Mouse (Mus musculus): ENCODE results near the gene Zfp456. TPM values are rescaled to one million over a fixed set of nuclear protein-coding genes. Genes with fewer than 3 reads are reported as not detected.
"Not testable (repeated sequence)": the region's sequence is repeated elsewhere in the genome, so short reads cannot be mapped to it uniquely, and the experiment has no call there.

Gene Zfp456
- total RNA-seq (2021): under 1 TPM; 0.23 to 0.32 TPM
- long read RNA-seq, experiment 1: 0 reads
- long read RNA-seq, experiment 2: 0 reads

- peak; percentile 57 for DNase-seq
Measured at GRCm38 (mm10) chr13:67375050-67375911, at the start of gene Zfp456, which contains the start of gene Gm28041. TSS of gene Zfp456 (minus strand) at chr13:67375810. TSS of gene Gm28041 (minus strand) at chr13:67375733.

- not testable (repeated sequence) for DNase-seq
Measured at GRCm38 (mm10) chr13:67422532-67422931, 46.9 kb upstream of the Zfp456 start.

DNA sequence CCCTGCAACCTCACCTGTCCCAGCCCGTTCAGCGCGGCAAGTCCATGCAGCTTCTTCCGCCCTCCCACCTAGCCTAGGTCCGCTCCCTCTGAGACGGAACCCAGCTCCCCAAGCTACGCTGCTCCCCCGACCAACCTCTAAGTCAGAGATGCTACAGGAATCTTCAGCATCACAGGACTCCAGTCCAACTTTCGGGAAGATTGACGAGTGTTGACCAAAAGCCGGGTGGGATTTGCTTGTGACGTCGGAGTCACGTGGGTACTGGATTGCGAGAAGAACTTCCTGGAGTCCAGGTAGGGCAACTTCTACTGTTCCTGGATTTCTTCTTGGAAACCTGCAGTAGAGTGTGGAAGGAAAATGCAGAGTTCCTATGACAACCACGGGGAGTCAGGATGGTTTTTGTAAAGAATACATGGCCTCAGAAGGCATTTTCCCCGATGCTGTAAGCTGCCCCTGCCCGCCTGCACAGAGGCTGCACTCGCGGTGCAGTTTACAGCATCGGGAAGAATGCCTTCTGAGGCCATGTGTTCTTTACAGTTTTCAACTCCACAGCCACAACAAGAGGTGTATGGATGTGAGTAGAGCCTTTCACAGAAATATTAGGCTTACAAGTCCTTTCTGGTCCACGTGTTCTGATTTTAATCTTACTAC is 45.7 kb upstream of the Zfp456 start, which contains the start of gene Zfp459:
Gene Zfp459 (minus strand): TSS at position 212 of the 651 bp plus-strand sequence.
- no peak for DNase-seq

DNA sequence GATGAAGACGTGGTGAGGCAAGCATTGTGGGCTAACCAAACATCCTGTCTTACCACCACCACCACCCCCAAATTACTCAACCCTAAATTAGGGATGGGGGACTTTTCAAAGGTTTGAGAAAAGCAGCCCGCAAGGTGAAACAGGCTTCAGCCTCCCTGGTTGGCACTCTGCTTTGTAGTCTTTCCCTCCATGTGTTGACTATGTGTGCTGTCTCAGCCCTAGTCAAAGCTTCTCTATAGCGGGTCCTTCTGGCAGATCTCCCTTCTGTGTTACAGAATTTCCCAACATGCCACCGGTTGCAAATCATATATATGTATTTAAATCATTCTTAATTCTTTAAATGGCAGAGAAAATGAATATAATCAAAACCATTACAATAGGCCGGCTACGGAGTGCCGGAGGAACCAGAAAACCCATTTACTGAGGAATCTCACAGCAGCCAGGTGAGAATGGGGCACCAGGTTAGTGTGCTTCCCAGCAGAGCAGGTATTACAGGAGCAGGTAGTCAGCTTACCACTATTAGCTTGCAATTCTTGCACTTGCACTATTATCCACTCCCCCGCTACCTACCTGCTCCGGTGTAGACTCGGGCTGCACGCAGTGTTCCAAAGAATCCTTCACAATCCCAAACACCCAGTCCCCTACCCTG is 45.1 kb upstream of the Zfp456 start:
- DNase-seq: no peak

DNA sequence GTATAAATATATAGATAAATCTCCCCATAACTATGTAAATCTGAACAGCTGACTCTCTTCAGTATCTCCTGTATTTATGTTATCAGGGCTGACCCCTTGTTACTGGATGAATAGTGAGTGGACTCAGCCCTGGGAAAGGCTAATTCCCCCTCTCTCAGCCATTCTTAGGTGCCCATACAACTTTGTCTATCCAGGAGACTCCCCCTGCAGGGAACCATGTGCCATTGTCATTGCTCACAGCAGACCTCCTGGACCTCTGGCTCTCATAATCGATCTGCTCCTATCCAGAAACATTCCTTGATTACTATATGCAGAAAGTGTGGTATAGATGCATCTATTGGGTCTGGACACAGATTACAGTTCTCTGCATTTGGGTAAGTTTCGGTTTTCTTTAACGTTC is 41.2 kb upstream of the Zfp456 start:
- DNase-seq: no peak

DNA sequence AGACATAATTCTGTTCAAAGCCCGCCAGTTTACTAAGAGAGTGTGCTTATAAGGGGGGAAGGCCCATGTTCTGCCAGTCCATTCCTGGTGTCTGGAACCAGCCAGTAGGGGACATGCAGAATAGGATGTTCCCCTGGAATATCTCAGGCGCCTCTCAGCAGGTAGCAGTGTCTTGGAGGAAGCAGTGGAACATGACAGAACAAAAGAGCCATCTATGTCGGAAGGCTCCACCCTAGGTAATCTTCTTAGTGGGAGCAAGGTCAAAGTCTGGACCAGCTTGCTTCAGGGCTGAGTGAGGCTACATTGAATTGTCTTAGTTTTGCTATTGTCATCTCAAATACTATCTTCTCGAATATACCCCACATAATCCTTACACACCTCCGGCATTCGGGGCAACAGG is 40.1 kb upstream of the Zfp456 start:
- no peak for DNase-seq

DNA sequence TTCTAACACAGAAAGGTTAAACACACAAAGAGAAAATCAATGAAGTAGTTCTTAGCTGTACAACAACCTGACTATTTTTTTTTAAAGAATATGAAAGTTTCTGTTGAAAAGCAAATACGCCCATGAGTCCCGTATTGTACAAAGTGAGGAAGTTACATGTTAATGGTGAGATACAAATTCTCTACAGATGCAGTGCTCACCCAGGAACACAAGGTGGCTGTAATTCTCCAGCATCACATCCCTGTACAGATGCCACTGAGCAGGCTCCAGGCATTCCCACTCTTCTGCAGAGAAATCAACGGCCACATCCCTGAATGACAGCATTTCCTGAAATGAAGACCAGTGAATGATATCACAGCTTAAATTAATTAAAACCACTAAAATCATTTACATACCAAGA is 38.0 kb upstream of the Zfp456 start:
- DNase-seq: not testable (repeated sequence)

GRCm38 (mm10) chr13:67399183-67399903 is 23.7 kb upstream of the Zfp456 start, which contains the start of gene Zfp429:
TSS of gene Zfp429 (minus strand) at chr13:67399819.
- DNase-seq: peak; percentile 63

DNA sequence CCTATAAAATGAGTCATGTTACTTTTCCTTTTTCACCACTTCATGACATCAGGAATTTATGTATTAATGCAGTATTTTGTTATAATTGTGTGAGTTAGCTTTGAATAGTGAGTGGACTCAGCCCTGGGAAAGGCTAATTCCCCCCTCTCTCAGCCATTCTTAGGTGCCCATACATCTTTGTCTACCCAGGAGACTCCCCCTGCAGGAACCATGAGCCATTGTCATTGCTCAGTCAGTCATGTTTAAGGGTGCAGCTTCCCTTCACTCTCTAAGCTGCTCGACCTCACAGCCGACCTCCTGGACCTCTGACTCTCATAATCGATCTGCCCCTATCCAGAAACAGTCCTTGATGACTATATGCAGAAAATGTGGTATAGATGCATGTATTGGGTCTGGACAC is 645 bp upstream of the Zfp456 start:
- not testable (repeated sequence) for DNase-seq

DNA sequence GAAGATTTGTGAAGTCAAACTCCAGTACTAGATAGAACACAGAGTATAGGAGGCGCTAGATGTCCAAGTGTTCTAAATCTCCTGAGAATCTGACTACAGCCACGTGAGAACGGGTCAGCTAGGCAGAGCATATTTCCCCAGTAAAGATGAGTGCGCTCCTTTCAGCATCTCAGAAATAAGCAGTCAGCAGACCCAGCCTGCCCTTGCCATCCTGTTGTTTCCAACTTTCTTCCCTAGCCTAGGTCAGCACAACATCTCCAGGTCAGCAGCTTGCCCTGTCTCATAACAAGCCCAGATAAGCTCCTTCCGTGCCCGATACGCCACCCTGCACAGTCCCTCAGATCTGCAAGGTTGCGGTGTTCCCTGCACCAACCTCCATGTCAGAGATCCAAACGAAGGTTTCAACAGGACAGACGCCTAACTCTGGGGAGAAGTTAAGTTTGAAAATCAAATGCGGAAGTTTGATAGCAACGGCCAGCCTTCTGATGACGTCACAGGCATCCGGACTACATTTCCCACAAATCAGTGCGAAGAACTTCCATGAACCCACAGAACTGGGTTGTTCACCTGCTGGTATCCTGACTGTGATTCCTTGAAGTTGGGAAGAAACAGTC is 15.4 kb downstream of the Zfp456 start, which contains the start of the genes Gm28044 and Zfp953:
Gene Gm28044 (minus strand): TSS at position 406 of the 614 bp plus-strand sequence.
Gene Zfp953 (minus strand): TSS at position 475 of the 614 bp plus-strand sequence.
- peak; percentile 81 for DNase-seq

DNA sequence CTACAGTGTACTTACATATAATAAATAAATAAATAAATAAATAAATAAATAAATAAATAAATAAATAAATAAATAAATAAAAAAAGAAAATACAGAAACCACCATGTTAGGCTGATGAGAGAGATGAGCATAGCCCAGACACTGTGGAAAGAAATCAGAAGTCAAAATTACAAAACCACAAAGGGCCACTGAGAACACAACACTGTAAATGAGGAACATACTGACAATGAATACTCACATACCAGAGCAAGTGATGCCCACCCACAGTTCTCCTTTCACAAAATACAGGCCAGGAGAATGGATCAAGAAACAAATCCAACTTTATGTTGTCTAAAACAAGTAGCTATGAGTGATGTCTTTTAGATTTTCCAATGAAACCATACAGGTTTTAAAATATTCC is 23.8 kb downstream of the Zfp456 start:
- DNase-seq: no peak

DNA sequence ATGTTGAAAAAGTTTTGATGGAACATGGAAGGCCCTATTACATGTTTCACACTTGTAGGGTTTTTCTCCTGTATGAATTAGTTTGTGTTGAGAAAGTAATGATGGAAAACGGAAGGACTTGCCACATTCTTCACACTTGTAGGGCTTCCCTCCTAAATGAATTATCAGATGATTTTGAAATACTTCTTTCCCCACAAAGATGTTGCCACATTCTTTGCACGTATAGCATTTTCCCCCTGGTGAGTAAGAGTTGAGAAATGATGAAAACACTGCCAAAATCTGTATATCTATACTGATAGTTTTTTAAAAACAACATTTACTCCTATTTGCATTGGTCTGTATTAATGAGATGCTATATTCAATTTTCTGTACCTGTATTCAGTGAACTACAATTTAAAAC is 32.2 kb downstream of the Zfp456 start:
- no peak for DNase-seq

GRCm38 (mm10) chr13:67332877-67333276 is 42.7 kb downstream of the Zfp456 start:
- DNase-seq: no peak

- DNase-seq: peak; percentile 84
Measured at GRCm38 (mm10) chr13:67332019-67332724, 43.4 kb downstream of the Zfp456 start, which contains the start of gene Zfp595. TSS of gene Zfp595 (minus strand) at chr13:67332570.

Other genes starting within 250 kb of the Zfp456 start
- 1 to 10 TPM; 1.8 to 1.9 TPM for gene Rsl1, start 202.6 kb downstream of the Zfp456 start, total RNA-seq (2021)
- gene Zfp455, start 181.3 kb downstream of the Zfp456 start, total RNA-seq (2021): under 1 TPM; 0.43 to 0.49 TPM
- gene Zfp458, start 97.3 kb downstream of the Zfp456 start, total RNA-seq (2021): 1 to 10 TPM; 1.0 to 1.1 TPM
- gene Zfp457, start 69.3 kb downstream of the Zfp456 start, total RNA-seq (2021): 1 to 10 TPM; 3.3 to 4.3 TPM
- 1 to 10 TPM; 1.7 TPM for gene Zfp595, start 43.2 kb downstream of the Zfp456 start, total RNA-seq (2021)
- under 1 TPM in 1 of 2 experiments, not detected in 1; 0.94 TPM for gene Gm28044, start 15.3 kb downstream of the Zfp456 start, total RNA-seq (2021)
- 1 to 10 TPM in 1 of 2 experiments, under 1 TPM in 1; 0.99 to 1.2 TPM for gene Zfp953, start 15.2 kb downstream of the Zfp456 start, total RNA-seq (2021)
- 1 to 10 TPM in 1 of 2 experiments, not detected in 1; 1.2 TPM for gene Gm28041, start 77 bp downstream of the Zfp456 start, total RNA-seq (2021)
- 1 to 10 TPM in 1 of 2 experiments, under 1 TPM in 1; 0.64 to 1.1 TPM for gene Zfp429, start 24.0 kb upstream of the Zfp456 start, total RNA-seq (2021)
- under 1 TPM; 0.16 to 0.36 TPM for gene Zfp459, start 45.6 kb upstream of the Zfp456 start, total RNA-seq (2021)
- 1 to 10 TPM; 3.9 to 4.2 TPM for gene Zfp874a, start 75.8 kb upstream of the Zfp456 start, total RNA-seq (2021)
- 10 to 100 TPM in 1 of 2 experiments, 1 to 10 TPM in 1; 8.3 to 11.0 TPM for gene Zfp874b, start 108.4 kb upstream of the Zfp456 start, total RNA-seq (2021)
- gene Zfp58, start 124.7 kb upstream of the Zfp456 start, total RNA-seq (2021): 1 to 10 TPM; 2.8 to 2.9 TPM
- gene Gm26965, start 150.3 kb upstream of the Zfp456 start, total RNA-seq (2021): not detected
- gene Zfp87, start 150.4 kb upstream of the Zfp456 start, total RNA-seq (2021): 1 to 10 TPM; 4.5 to 5.6 TPM
- gene Zfp748, start 178.0 kb upstream of the Zfp456 start, total RNA-seq (2021): 1 to 10 TPM; 2.2 to 2.6 TPM
- 1 to 10 TPM; 2.3 to 2.8 TPM for gene Zfp729b, start 233.9 kb upstream of the Zfp456 start, total RNA-seq (2021)

Measured in gastrocnemius, postnatal 25 days (tissue).